Mouse (Mus musculus) lung, embryonic 16.5 days (tissue): ENCODE measurements around the gene Vmn1r118. TPM values are rescaled to one million over a fixed set of nuclear protein-coding genes. Genes with fewer than 3 reads are reported as not detected.
"Not testable (repeated sequence)": the region's sequence is repeated elsewhere in the genome, so short reads cannot be mapped to it uniquely, and the experiment has no call there.

ENCODE experiments used
- ATAC-seq: fragments of 200-750 bp; cut with Nextera tagmentation; 2 replicates; pipeline ENCODE4 v1.8.0; 2017; ENCODE audit warnings: low read depth, mild to moderate bottlenecking, moderate library complexity
- H3K27ac ChIP-seq: fragments of 300-500 bp; sonication (generic); 2 replicates; pipeline ENCODE4 v1.5.1; 2014; ENCODE audit warnings: mild to moderate bottlenecking, control low read depth, low read length
- H3K27me3 ChIP-seq: fragments of 300-500 bp; sonication (generic); 2 replicates; pipeline ENCODE4 v1.6.1; 2014; ENCODE audit warnings: low read depth, low read length, mixed read lengths; ENCODE audit not compliant: control insufficient read depth, insufficient read depth
- H3K36me3 ChIP-seq: fragments of 300-500 bp; sonication (generic); 2 replicates; pipeline ENCODE4 v1.6.1; 2014; ENCODE audit warnings: low read length; ENCODE audit not compliant: control insufficient read depth, insufficient read depth
- H3K4me1 ChIP-seq: fragments of 300-500 bp; sonication (generic); replicated peaks from 2 replicates; pipeline ENCODE4 v1.6.1; 2014; ENCODE audit warnings: low read length, mixed read lengths; ENCODE audit not compliant: control insufficient read depth, insufficient read depth
- H3K4me2 ChIP-seq: fragments of 300-500 bp; sonication (generic); 2 replicates; pipeline ENCODE4 v1.6.1; 2014; ENCODE audit warnings: low read depth, low read length, control low read depth
- H3K4me3 ChIP-seq: fragments of 300-500 bp; sonication (generic); 2 replicates; pipeline ENCODE4 v1.5.1; 2014; ENCODE audit warnings: mild to moderate bottlenecking, low read length, control low read depth
- H3K9ac ChIP-seq: fragments of 300-500 bp; sonication (generic); 2 replicates; pipeline ENCODE4 v1.6.1; 2014; ENCODE audit warnings: low read length, control low read depth
- H3K9me3 ChIP-seq: fragments of 300-500 bp; sonication (generic); 2 replicates; pipeline ENCODE4 v1.6.1; 2016; ENCODE audit warnings: low read length; ENCODE audit not compliant: control insufficient read depth
- WGBS: fragments of 180-500 bp; shearing (Covaris S2); extraction: QIAGEN DNeasy Blood & Tissue Kit; methylation state at CpG from one replicate; pipeline ENCODE4 v1.1.7; 2014; 5-methylcytosine and 5-hydroxymethylcytosine counted together
- polyA plus RNA-seq: library from polyadenylated mRNA; unstranded; fragments of >200 nt; fragmentation: Nextera tagmentation; extraction: Ambion mirVana; gene quantifications from 2 replicates; pipeline ENCODE4 v1.2.1, GENCODE M21; 2015

The Vmn1r118 gene
- polyA plus RNA-seq, result not detected in 2 replicates

DNA sequence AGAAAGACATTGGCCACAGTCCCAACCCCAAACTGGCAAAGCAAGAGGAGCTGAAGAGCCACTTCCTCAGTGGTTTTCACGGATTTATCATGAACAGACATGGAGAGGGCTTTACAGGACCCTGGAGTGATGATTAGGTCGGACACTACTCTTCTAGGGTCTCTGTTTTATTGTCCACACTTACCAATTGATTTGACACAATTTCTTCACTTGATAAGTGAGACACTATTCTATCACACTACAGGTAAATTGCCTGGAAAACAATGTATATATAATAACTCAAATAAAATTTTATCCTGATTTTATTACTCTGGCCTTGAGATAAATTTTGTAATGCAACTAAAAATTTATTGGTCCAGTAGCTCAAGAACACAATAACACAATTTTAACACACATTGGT, at the start of gene Vmn1r118:
Vmn1r118 (minus strand) TSS at position 101 of the 400 bp plus-strand sequence.
- H3K27ac ChIP-seq, H3K36me3 ChIP-seq, H3K4me2 ChIP-seq, H3K4me3 ChIP-seq, H3K9me3 ChIP-seq, H3K9ac ChIP-seq, H3K27me3 ChIP-seq, H3K4me1 ChIP-seq, ATAC-seq: not testable (repeated sequence)
- WGBS, result no CpG with 5 or more reads among the region's 2 CpGs

DNA sequence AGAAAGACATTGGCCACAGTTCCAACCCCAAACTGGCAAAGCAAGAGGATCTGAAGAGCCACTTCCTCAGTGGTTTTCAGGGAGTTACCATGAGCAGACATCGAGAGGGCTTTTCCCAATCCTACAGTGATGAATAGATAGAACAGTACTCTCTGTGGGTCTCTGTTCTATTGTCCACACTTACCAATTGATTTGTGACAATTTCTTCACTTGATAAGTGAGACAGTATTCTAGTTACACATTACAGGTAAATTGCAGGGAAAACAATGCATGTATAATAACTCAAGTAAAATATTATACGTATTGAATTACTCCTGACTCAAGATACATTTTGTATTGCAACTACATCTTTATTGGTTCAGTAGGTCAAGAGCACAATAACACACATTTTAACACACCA, 28.1 kb downstream of the Vmn1r118 start, which contains the start of gene Vmn1r117:
Vmn1r117 (minus strand) TSS at position 101 of the 400 bp plus-strand sequence.
- not testable (repeated sequence) for H3K4me1 ChIP-seq, H3K9ac ChIP-seq, H3K27me3 ChIP-seq, H3K4me3 ChIP-seq, H3K9me3 ChIP-seq, H3K4me2 ChIP-seq, H3K36me3 ChIP-seq, H3K27ac ChIP-seq, ATAC-seq
- no CpG with 5 or more reads among the region's 2 CpGs for WGBS

DNA sequence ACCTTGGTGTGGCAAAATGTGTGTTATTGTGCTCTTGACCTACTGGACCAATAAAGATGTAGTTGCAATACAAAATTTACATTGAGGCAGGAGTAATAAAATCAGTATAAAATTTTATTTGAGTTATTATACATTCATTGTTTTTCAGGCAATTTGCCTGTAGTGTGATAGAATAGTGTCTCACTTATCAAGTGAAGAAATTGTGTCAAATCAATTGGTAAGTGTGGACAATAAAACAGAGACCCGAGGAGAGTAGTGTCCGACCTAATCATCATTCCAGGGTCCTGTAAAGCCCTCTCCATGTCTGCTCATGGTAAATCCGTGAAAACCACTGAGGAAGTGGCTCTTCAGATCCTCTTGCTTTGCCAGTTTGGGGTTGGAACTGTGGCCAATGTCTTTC, 40.2 kb downstream of the Vmn1r118 start, which contains the start of gene Vmn1r116:
Vmn1r116 (plus strand) TSS at position 301 of the 400 bp plus-strand sequence.
- ATAC-seq, H3K27ac ChIP-seq, H3K9me3 ChIP-seq, H3K27me3 ChIP-seq, H3K4me3 ChIP-seq, H3K4me1 ChIP-seq, H3K36me3 ChIP-seq, H3K4me2 ChIP-seq, H3K9ac ChIP-seq: not testable (repeated sequence)
- WGBS, result 50% methylated on average over 3 of the region's 3 CpGs

Other genes with a start within 250 kb of the Vmn1r118 start
- not detected in 2 replicates for gene Vmn1r107, start 243.4 kb downstream of the Vmn1r118 start, polyA plus RNA-seq
- not detected in 2 replicates for gene Vmn1r111, start 209.1 kb downstream of the Vmn1r118 start, polyA plus RNA-seq
- gene Gm10668, start 181.7 kb downstream of the Vmn1r118 start, polyA plus RNA-seq, result not detected in 2 replicates
- not detected in 2 replicates for gene Vmn1r112, start 141.2 kb downstream of the Vmn1r118 start, polyA plus RNA-seq
- not detected in 2 replicates for gene Vmn1r113, start 125.1 kb downstream of the Vmn1r118 start, polyA plus RNA-seq
- gene Vmn1r114, start 100.2 kb downstream of the Vmn1r118 start, polyA plus RNA-seq, result not detected in 2 replicates
- not detected in 2 replicates for gene Vmn1r115, start 67.4 kb downstream of the Vmn1r118 start, polyA plus RNA-seq
- gene Vmn1r116, start 40.1 kb downstream of the Vmn1r118 start, polyA plus RNA-seq, result not detected in 2 replicates
- gene Vmn1r117, start 28.2 kb downstream of the Vmn1r118 start, polyA plus RNA-seq, result not detected in 2 replicates
- not detected in 2 replicates for gene Vmn1r119, start 100.1 kb upstream of the Vmn1r118 start, polyA plus RNA-seq
- not detected in 2 replicates for gene Vmn1r120, start 141.4 kb upstream of the Vmn1r118 start, polyA plus RNA-seq
- gene Vmn1r121, start 186.2 kb upstream of the Vmn1r118 start, polyA plus RNA-seq, result not detected in 2 replicates
- not detected in 2 replicates for gene Vmn1r122, start 221.8 kb upstream of the Vmn1r118 start, polyA plus RNA-seq
- not detected in 2 replicates for gene Vmn1r123, start 249.8 kb upstream of the Vmn1r118 start, polyA plus RNA-seq